Mouse (Mus musculus) thymus, postnatal 25 days (tissue): ENCODE measurements at regions not wholly inside any gene's neighbourhood (a gene's known extent, or its start where the extent isn't known, plus 50 kb on each side); places are given as distances from the start of the nearest gene placed in this dataset.
"Not testable (repeated sequence)": the region's sequence is repeated elsewhere in the genome, so short reads cannot be mapped to it uniquely, and the experiment has no call there.

Experiments
- DNase-seq: peaks from one replicate; pipeline ENCODE4 v3.0.0; 2022

DNA sequence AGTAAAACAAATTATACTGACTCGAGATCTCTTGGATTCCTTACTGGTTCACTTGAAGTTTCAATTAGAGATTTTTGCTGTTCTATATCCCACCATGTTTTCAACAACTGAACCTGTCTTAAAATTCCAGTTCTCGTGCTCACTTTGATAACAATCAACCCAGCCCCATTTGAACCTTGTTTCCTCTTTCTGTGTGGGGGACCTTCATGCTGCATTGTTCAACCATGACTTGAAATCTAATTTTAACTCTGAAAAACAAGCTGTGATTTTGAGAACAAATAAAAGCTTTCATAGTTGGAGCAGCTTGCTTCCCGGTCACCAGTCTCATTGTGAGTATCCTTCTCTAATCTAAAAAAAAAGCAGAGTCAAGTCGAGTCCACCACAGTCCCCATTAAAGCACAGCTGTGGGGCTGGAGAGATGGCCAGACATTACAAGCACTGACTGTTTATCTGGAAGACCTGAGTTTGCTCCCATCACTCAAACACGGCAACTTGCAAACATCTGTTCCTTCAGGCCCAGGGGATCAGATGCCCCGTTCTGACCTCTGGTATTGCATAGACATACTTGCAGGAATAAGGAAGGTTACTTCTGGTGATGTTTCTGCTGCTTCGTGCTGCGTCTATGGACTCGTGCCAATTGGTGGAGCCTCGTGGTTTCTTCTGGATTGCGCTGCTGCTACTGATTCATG is 251.7 kb downstream of the Diras2 start:
- no peak for DNase-seq

GRCm38 (mm10) chr13:52279970-52280348 is 251.1 kb downstream of the Diras2 start:
- DNase-seq: no peak

GRCm38 (mm10) chr13:52281271-52281670 is 249.8 kb downstream of the Diras2 start:
- no peak for DNase-seq

- no peak for DNase-seq
Measured at GRCm38 (mm10) chr13:52282500-52282899, 248.6 kb downstream of the Diras2 start.

DNA sequence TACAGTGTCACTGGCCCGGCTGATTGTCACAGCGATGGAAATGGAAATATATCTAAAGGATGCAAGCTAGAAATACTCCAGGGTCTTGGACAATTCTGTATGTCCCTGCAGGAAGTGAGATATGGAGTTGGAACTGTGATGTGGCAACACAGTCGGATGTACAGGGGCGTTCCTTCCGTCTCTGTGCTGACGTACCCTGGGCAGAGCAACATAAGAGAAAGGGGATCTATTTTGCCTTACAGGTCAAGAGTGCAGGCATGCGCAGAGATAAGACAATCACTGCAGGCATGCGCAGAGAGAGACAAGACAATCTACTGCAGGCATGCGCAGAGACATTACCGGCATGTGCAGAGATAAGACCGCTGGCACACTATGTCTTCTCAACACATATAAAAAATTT is 247.6 kb downstream of the Diras2 start:
- peak; percentile 9 for DNase-seq

GRCm38 (mm10) chr13:52284026-52284801 is 246.9 kb downstream of the Diras2 start:
- no peak for DNase-seq

GRCm38 (mm10) chr13:52288400-52288799 is 242.7 kb downstream of the Diras2 start:
- no peak for DNase-seq

- no peak for DNase-seq
Measured at GRCm38 (mm10) chr13:52295847-52296246, 235.2 kb downstream of the Diras2 start.

GRCm38 (mm10) chr13:52296541-52297276 is 234.4 kb downstream of the Diras2 start:
- peak; percentile 13 for DNase-seq

DNA sequence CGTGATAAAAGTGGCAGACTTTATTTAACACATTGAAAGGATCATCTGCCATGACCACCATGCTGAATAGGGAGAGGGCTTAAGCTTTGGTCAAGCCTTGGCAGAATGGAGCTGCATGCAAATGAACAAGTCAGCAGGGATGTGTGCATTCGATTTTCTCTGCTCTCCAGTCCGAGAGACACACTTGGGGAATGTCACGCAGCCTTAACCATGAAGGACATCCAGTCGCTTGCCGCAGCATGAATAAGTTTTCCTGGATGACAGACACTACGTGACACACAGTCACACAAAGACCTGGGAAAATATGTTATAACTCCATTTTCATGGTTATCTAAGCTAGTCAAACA is 233.8 kb downstream of the Diras2 start:
- DNase-seq: no peak

DNA sequence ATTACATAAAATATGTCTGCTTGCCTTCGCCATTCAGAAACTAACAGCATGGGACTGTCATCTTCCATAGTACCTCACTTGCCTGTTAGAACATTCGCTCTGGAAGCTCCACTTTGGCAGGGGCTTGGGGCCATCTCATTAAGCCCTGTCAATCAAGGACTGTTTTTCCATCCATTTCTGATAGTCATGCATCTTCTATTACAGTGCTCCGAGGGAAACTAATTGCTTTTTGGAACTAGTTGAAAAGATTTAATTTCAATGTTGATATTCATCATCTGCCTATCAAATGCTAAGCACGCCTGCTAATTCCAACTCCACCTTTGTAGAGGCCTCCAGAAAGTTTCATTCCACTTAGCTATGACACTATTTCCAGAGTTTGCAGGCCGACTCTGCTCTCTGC is 232.7 kb downstream of the Diras2 start:
- no peak for DNase-seq

- not testable (repeated sequence) for DNase-seq
Measured at GRCm38 (mm10) chr13:52305328-52305727, 225.8 kb downstream of the Diras2 start.

DNA sequence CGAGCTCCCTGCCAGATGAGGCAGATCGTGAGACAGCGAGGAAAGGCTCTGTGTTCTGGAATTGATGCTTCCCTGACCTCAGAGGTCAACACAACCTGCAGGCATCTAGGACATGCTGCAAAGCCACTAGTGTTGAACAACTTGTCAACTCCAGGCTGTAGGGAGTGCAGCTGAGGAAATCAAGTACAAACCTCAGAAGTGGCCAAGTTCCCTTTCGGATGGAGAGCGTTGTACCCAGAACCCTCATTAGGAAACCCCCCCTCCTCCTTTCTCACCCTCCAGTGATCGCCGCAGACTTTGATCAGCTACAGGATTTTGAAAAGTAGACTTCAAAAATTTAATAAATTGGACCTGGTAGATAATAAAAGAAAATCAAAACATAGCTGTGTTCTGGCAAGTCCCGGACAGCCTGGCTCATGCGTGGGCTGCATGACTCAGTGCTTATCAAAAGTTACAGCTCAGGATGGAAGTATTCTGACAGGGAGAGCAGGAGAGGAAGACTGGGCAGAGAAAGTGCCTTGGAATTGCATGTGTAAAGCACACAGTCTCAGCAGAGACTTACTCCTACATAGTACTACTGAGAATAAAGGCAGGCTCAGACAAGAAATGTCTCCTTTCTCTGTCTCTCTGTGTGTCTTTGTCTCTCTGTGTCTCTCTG is 224.2 kb downstream of the Diras2 start:
- no peak for DNase-seq

- DNase-seq: no peak
Measured at GRCm38 (mm10) chr13:52310954-52311353, 220.1 kb downstream of the Diras2 start.

DNA sequence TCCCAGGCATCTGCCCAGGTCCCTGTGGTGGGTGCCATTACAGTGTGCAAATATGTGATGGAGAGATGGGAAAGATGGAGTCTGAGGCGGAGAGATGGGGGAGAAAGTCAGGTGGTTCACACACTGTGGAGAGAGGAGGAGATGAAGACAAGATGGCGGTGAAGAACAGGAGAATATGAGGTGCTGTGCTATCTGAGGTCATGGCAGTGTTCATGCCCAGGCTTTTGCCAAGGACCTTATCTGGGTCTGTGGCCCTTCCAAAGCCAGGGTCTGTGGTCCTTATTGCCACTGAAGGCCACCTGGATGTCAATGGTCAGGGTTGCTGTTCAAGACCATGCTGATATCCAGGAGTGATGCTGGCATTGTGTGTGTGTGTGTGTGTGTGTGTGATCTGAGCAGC is 212.8 kb downstream of the Diras2 start:
- DNase-seq: no peak

- no peak for DNase-seq
Measured at GRCm38 (mm10) chr13:52323691-52324090, 207.4 kb downstream of the Diras2 start.

DNA sequence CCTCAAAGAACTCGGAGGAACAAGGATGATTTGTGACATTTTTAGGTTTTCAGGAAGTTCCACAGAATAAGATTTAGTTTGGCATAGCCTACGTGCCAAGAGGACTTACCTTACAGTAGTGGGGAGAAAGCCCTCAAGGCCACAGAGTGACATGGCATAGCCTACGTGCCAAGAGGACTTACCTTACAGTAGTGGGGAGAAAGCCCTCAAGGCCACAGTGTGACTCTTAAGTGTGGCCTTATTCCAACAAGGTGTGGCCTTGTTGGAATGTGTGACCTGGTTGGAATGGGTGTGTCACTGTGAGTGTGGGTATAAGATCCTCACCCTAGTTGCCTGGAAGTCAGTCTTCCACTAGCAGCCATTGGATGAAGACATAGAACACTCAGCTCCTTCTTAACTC is 206.7 kb downstream of the Diras2 start:
- DNase-seq: not testable (repeated sequence)

DNA sequence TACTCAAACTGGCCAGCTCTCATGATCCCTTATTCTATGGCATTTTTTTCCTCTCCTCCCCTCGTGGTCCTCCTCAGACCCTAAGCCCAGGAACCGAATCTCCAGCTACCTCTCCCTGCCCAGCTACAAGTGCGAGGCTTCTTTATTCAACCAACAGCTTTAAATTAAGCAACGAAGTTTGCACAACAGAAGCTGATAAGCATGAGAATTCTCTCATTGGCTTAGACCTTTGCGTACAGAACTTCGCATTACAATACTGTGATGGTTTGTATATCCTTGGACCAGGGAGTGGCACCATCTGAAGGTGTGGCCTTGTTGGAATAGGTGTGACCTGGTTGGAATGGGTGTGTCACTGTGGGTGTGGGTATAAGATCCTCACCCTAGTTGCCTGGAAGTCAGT is 205.4 kb downstream of the Diras2 start:
- not testable (repeated sequence) for DNase-seq

DNA sequence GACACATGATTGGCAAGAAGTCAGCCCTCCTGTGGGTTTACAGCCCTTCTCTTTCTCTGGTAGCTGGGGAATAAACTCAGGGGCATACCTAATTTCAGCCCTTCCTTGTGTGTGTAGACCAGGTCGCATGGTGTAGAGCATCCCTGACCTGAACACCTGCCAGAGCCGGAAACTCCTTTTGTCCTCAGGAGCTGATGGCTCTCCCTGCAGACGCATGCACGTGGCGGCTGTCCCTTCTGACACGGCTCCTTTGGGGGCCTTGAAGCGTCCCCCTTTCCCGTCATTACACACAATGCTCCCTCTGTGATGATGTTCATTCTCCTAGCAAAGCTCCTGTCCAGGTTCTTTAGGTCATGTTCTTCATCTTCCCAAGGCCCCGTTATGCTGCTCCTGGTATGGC is 203.3 kb downstream of the Diras2 start:
- no peak for DNase-seq

GRCm38 (mm10) chr13:52328766-52329165 is 202.3 kb downstream of the Diras2 start:
- no peak for DNase-seq

DNA sequence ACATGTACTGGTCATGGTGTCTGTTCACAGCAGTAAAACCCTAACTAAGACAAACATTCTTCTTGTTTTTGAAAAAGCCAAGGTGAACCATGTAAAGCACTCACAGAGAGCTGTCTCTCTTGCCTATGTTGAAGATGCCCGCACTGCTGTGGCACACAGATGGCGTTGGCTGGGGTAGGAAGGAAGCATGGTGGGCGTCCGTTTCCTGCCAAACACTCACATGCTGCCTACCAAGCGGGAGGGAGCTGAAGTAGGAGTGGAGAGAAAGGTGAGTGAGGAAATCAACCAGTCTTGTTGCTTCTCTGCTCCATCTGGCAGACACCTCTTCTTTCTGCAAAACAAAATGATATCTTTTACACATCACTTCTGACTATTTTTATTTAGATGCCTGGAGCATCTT is 200.0 kb downstream of the Diras2 start:
- DNase-seq: peak; percentile 78

DNA sequence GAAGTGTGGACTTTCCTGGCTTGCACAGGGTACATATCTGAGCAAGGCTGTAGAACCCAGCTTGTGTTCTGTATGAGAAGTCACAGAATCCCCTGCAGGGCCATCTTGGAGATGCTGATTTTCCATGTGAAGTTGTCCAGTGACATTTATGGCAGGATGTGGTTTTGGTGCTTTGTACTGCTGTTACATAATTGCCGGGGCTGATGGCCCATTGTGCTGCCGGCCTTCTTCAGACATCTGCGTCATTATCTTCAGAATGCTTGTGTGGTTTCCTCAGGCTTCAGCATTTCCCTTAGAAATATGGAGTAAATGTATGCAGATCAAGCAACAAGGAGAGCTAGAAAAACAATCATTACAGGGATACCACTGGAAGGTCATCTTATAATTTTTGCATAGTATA is 196.1 kb downstream of the Diras2 start:
- no peak for DNase-seq

GRCm38 (mm10) chr13:52337936-52338335 is 193.1 kb downstream of the Diras2 start:
- DNase-seq: peak; percentile 53
